26 mouse cellular contexts compared by ENCODE assay signal in the genomic region with DNA sequence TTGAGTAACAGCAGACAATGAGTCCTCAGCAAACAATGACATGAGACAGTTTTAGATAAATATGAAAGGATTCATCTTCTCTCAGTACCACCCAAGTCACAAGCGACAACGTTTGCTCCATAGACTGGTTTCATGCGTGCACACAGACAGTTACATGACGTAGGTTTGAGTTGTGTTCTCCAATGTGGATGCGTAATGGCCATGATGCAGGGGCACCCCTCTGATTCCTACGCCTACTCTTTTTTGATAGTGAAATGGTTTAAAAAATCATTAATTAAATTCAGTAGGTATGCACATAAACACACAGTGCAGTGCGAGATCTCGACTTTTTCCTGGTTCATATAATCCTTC.
A peak's percentile ranks its signal among the peaks of the same experiment; 100 is the strongest.
DNase-seq lines count a peak whose midpoint lies in the region; ATAC-seq lines count a peak whose summit lies in the region.
"Had no signal": no experiment of that assay in that cellular context is flagged by ENCODE, and none has a peak within 500 bp of the region (broad histone marks: within the 10 kb centered on the region; RNA-seq: fewer than 3 reads in every experiment).

No protein-coding gene starts in this region.

- DNase-seq in thymus, postnatal 14 days, result no peak
- no peak for DNase-seq in heart, adult 9 months (ENCODE audit: low spot score in 2 of 2)
- no peak for DNase-seq in adrenal gland, postnatal 10 days
- DNase-seq: adrenal gland, adult 8-10 months; cerebellum, adult 18-20 months; cerebellum, postnatal 25 days; gastrocnemius, adult 2 months; kidney, postnatal 4 days; left cerebral cortex, postnatal 4 days; lung, embryonic 14.5 days; lung, postnatal 36 days; thymus, adult 2 months had no signal

- H3K9me3 ChIP-seq in forebrain, embryonic 13.5 days (replicated peaks), result no peaks in the 10 kb centered on the region
- no peaks in the 10 kb centered on the region for H3K9me3 ChIP-seq in forebrain, embryonic 15.5 days
- H3K9me3 ChIP-seq in hindbrain, embryonic 13.5 days, result no peaks in the 10 kb centered on the region
- no peaks in the 10 kb centered on the region for H3K9me3 ChIP-seq in midbrain, embryonic 13.5 days
- H3K9me3 ChIP-seq: embryonic facial prominence, embryonic 12.5 days; hindbrain, embryonic 15.5 days; limb, embryonic 15.5 days; megakaryocyte, embryonic 14.5 days had no signal

- WGBS in forebrain, embryonic 13.5 days, result 58% methylated on average over 8 of the region's 8 CpGs
- WGBS in forebrain, embryonic 15.5 days, result 55% methylated on average over 8 of the region's 8 CpGs
- WGBS in hindbrain, embryonic 13.5 days, result 53% methylated on average over 8 of the region's 8 CpGs
- 53% methylated on average over 8 of the region's 8 CpGs for WGBS in midbrain, embryonic 13.5 days

- H3K9ac ChIP-seq in forebrain, embryonic 13.5 days, result no peak overlapping the region
- no peak overlapping the region for H3K9ac ChIP-seq in forebrain, embryonic 15.5 days (replicated peaks)
- no peak overlapping the region for H3K9ac ChIP-seq in hindbrain, embryonic 13.5 days
- H3K9ac ChIP-seq in midbrain, embryonic 13.5 days (replicated peaks), result no peak overlapping the region
- H3K9ac ChIP-seq: embryonic facial prominence, embryonic 12.5 days; hindbrain, embryonic 15.5 days; limb, embryonic 15.5 days; liver, embryonic 14.5 days; lung, embryonic 14.5 days had no signal

- no peaks in the 10 kb centered on the region for H3K27me3 ChIP-seq in forebrain, embryonic 13.5 days
- no peaks in the 10 kb centered on the region for H3K27me3 ChIP-seq in forebrain, embryonic 15.5 days
- H3K27me3 ChIP-seq in hindbrain, embryonic 13.5 days, result no peaks in the 10 kb centered on the region
- no peaks in the 10 kb centered on the region for H3K27me3 ChIP-seq in midbrain, embryonic 13.5 days
- H3K27me3 ChIP-seq: embryonic facial prominence, embryonic 12.5 days; hindbrain, embryonic 15.5 days; limb, embryonic 15.5 days; megakaryocyte, embryonic 14.5 days had no signal

- no peaks in the 10 kb centered on the region for H3K36me3 ChIP-seq in forebrain, embryonic 13.5 days (ENCODE audit: poor library complexity, severe bottlenecking)
- H3K36me3 ChIP-seq in forebrain, embryonic 15.5 days, result no peaks in the 10 kb centered on the region
- no peaks in the 10 kb centered on the region for H3K36me3 ChIP-seq in hindbrain, embryonic 13.5 days
- H3K36me3 ChIP-seq in midbrain, embryonic 13.5 days, result no peaks in the 10 kb centered on the region
- H3K36me3 ChIP-seq: embryonic facial prominence, embryonic 12.5 days; hindbrain, embryonic 15.5 days; limb, embryonic 15.5 days had no signal

- H3K4me3 ChIP-seq in forebrain, embryonic 13.5 days, result no peak overlapping the region
- H3K4me3 ChIP-seq in forebrain, embryonic 15.5 days, result no peak overlapping the region
- H3K4me3 ChIP-seq in hindbrain, embryonic 13.5 days, result no peak overlapping the region
- H3K4me3 ChIP-seq in midbrain, embryonic 13.5 days (replicated peaks), result no peak overlapping the region
- H3K4me3 ChIP-seq: embryonic facial prominence, embryonic 12.5 days; gastrocnemius, adult 2 months; hindbrain, embryonic 15.5 days; left cerebral cortex, adult 2 months; limb, embryonic 15.5 days; megakaryocyte, embryonic 14.5 days had no signal

- H3K4me1 ChIP-seq in forebrain, embryonic 13.5 days, result peaks cover 29% of the 10 kb centered on the region
- H3K4me1 ChIP-seq in forebrain, embryonic 15.5 days, result peaks cover 32% of the 10 kb centered on the region
- peaks cover 18% of the 10 kb centered on the region for H3K4me1 ChIP-seq in hindbrain, embryonic 13.5 days (replicated peaks)
- peaks cover 30% of the 10 kb centered on the region for H3K4me1 ChIP-seq in midbrain, embryonic 13.5 days (replicated peaks)
- H3K4me1 ChIP-seq: embryonic facial prominence, embryonic 12.5 days; limb, embryonic 15.5 days had no signal

- peak overlapping the region; percentile 70 for H3K27ac ChIP-seq in forebrain, embryonic 13.5 days
- peak overlapping the region; percentile 66 for H3K27ac ChIP-seq in forebrain, embryonic 15.5 days (replicated peaks)
- peak overlapping the region; percentile 53 for H3K27ac ChIP-seq in hindbrain, embryonic 13.5 days
- peak overlapping the region; percentile 78 for H3K27ac ChIP-seq in midbrain, embryonic 13.5 days
- H3K27ac ChIP-seq: embryonic facial prominence, embryonic 12.5 days; gastrocnemius, adult 2 months; hindbrain, embryonic 15.5 days; left cerebral cortex, adult 2 months; limb, embryonic 15.5 days; liver, embryonic 14.5 days; stomach, postnatal 0 days had no signal

- peak; percentile 64 for ATAC-seq in forebrain, embryonic 13.5 days
- ATAC-seq in forebrain, embryonic 15.5 days (replicated peaks), result peak; percentile 58
- peak; percentile 22; the same call in 1 of the 2 replicates for ATAC-seq in hindbrain, embryonic 13.5 days (ENCODE audit: low FRiP score)
- ATAC-seq in midbrain, embryonic 13.5 days, result peak; percentile 62
- ATAC-seq: activated CD4-positive, CD25-positive, alpha-beta regulatory T cell, adult 4 months; intestine, embryonic 16.5 days had no signal

- H3K4me2 ChIP-seq in forebrain, embryonic 13.5 days, result no peak overlapping the region
- no peak overlapping the region for H3K4me2 ChIP-seq in forebrain, embryonic 15.5 days (replicated peaks)
- H3K4me2 ChIP-seq in hindbrain, embryonic 13.5 days, result no peak overlapping the region
- H3K4me2 ChIP-seq in midbrain, embryonic 13.5 days (replicated peaks), result no peak overlapping the region
- H3K4me2 ChIP-seq: embryonic facial prominence, embryonic 12.5 days; heart, embryonic 11.5 days; hindbrain, embryonic 15.5 days; limb, embryonic 15.5 days; lung, embryonic 14.5 days had no signal
